Mouse (Mus musculus): ENCODE measurements around the gene Stk26. TPM values are rescaled to one million over a fixed set of nuclear protein-coding genes. Genes with fewer than 3 reads are reported as not detected.
A peak's percentile ranks its signal among the peaks of the same experiment; 100 is the strongest.

Gene Stk26
- polyA plus RNA-seq, 1 experiment from 2014 or later: 2.4 TPM

- no peaks in the 10 kb centered on the region for H3K4me1 ChIP-seq (ENCODE audit: insufficient read depth, low read depth, low read length)
- 31% methylated on average over 2 of the region's 2 CpGs for WGBS
- H3K27ac ChIP-seq (ENCODE audit: low read length): no peak overlapping the region
- no peak overlapping the region for H3K9ac ChIP-seq (replicated peaks; ENCODE audit: low read depth)
- no peak overlapping the region for H3K4me2 ChIP-seq (replicated peaks; ENCODE audit: low read depth, low read length)
- TF ChIP-seq CTCF (IDR thresholded peaks at IDR 0.05): no peak
- no peak for TF ChIP-seq EP300 (IDR thresholded peaks at IDR 0.05)
- no peak overlapping the region for H3K4me3 ChIP-seq (ENCODE audit: low read depth, low read length)
- no peaks in the 10 kb centered on the region for H3K36me3 ChIP-seq (ENCODE audit: insufficient read depth, low read length)
- no peak for ATAC-seq
- H3K27me3 ChIP-seq (replicated peaks; ENCODE audit: insufficient read depth, low read length): no peaks in the 10 kb centered on the region
- no peaks in the 10 kb centered on the region for H3K9me3 ChIP-seq (ENCODE audit: low read length)
- DNase-seq (ENCODE audit: low spot score): no peak
These were observed 22.9 kb downstream of the Stk26 start for GRCm38 (mm10) chrX:50863771-50864170.

GRCm38 (mm10) chrX:50864734-50865133, 23.9 kb downstream of the Stk26 start:
- TF ChIP-seq EP300 (IDR thresholded peaks at IDR 0.05) (no peak), CTCF (IDR thresholded peaks at IDR 0.05) (no peak)
- Histone ChIP-seq H3K9me3 (ENCODE audit: low read length) (no peaks in the 10 kb centered on the region), H3K4me2 (replicated peaks; ENCODE audit: low read depth, low read length) (no peak overlapping the region), H3K27me3 (replicated peaks; ENCODE audit: insufficient read depth, low read length) (no peaks in the 10 kb centered on the region), H3K4me1 (ENCODE audit: insufficient read depth, low read depth, low read length) (no peaks in the 10 kb centered on the region), H3K4me3 (ENCODE audit: low read depth, low read length) (no peak overlapping the region), H3K36me3 (ENCODE audit: insufficient read depth, low read length) (no peaks in the 10 kb centered on the region), H3K27ac (ENCODE audit: low read length) (no peak overlapping the region), H3K9ac (replicated peaks; ENCODE audit: low read depth) (no peak overlapping the region)
- no peak for ATAC-seq
- 63% methylated on average over 5 of the region's 5 CpGs for WGBS
- DNase-seq (ENCODE audit: low spot score): no peak

DNA sequence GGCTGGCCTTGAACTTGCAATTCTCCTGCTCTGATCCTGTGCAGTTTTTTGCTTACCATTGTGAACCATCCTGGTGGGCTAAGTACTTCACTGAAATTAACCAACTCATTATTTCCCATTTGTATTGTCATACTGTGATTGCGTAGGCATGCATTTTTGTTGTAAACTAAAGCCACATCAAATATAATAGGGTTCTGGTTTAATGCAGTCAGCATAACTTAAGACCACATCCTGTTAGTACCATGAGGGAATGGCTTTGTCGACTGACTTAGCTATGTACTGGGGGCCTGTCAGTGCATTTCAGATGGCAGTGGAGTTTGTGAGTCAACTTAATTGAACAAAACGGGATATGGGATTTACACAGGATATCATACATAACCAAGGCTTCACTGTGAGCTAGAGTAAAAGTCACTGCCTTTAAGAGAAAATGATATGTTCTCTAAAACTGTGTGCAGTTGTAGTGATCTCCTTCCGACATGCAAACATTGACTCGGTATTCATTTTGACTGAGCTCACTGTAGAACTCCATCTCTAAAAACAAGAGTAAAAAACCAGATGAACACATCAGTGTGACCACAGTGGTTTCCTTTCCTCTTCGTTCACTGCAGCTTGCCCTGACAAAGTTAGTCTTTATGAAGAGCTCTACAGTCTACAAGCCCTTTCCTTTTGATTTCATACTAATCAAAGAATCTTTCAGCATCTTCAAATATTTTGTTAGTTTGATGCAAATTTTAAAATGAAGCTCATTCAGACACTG, 33.6 kb downstream of the Stk26 start:
- Histone ChIP-seq H3K4me3 (ENCODE audit: low read depth, low read length) (no peak overlapping the region), H3K27me3 (replicated peaks; ENCODE audit: insufficient read depth, low read length) (no peaks in the 10 kb centered on the region), H3K4me2 (replicated peaks; ENCODE audit: low read depth, low read length) (no peak overlapping the region), H3K4me1 (ENCODE audit: insufficient read depth, low read depth, low read length) (no peaks in the 10 kb centered on the region), H3K36me3 (ENCODE audit: insufficient read depth, low read length) (no peaks in the 10 kb centered on the region), H3K9ac (replicated peaks; ENCODE audit: low read depth) (no peak overlapping the region), H3K9me3 (ENCODE audit: low read length) (no peaks in the 10 kb centered on the region), H3K27ac (ENCODE audit: low read length) (no peak overlapping the region)
- WGBS: 70% methylated on average over 6 of the region's 6 CpGs
- ATAC-seq (no peak), DNase-seq (ENCODE audit: low spot score) (no peak)
- no peak for TF ChIP-seq EP300 (IDR thresholded peaks at IDR 0.05)
- no peak for TF ChIP-seq CTCF (IDR thresholded peaks at IDR 0.05)

GRCm38 (mm10) chrX:50887999-50888398, 47.2 kb downstream of the Stk26 start:
- DNase-seq (ENCODE audit: low spot score) (peak; percentile 35), ATAC-seq (no peak)
- Histone ChIP-seq H3K27me3 (replicated peaks; ENCODE audit: insufficient read depth, low read length) (no peaks in the 10 kb centered on the region), H3K4me2 (replicated peaks; ENCODE audit: low read depth, low read length) (no peak overlapping the region), H3K9me3 (ENCODE audit: low read length) (no peaks in the 10 kb centered on the region), H3K36me3 (ENCODE audit: insufficient read depth, low read length) (no peaks in the 10 kb centered on the region), H3K4me1 (ENCODE audit: insufficient read depth, low read depth, low read length) (no peaks in the 10 kb centered on the region), H3K27ac (ENCODE audit: low read length) (no peak overlapping the region), H3K9ac (replicated peaks; ENCODE audit: low read depth) (no peak overlapping the region), H3K4me3 (ENCODE audit: low read depth, low read length) (no peak overlapping the region)
- no peak for TF ChIP-seq EP300 (IDR thresholded peaks at IDR 0.05)
- TF ChIP-seq CTCF (IDR thresholded peaks at IDR 0.05): peak; percentile 24; the same call in 1 of the 2 replicates
- WGBS: 65% methylated on average over 2 of the region's 2 CpGs

GRCm38 (mm10) chrX:50903497-50903896, 62.6 kb downstream of the Stk26 start:
- Histone ChIP-seq H3K4me1 (ENCODE audit: insufficient read depth, low read depth, low read length) (no peaks in the 10 kb centered on the region), H3K27ac (ENCODE audit: low read length) (no peak overlapping the region), H3K36me3 (ENCODE audit: insufficient read depth, low read length) (no peaks in the 10 kb centered on the region), H3K9me3 (ENCODE audit: low read length) (no peaks in the 10 kb centered on the region), H3K9ac (replicated peaks; ENCODE audit: low read depth) (no peak overlapping the region), H3K27me3 (replicated peaks; ENCODE audit: insufficient read depth, low read length) (no peaks in the 10 kb centered on the region), H3K4me2 (replicated peaks; ENCODE audit: low read depth, low read length) (no peak overlapping the region), H3K4me3 (ENCODE audit: low read depth, low read length) (no peak overlapping the region)
- 78% methylated on average over 3 of the region's 3 CpGs for WGBS
- DNase-seq (ENCODE audit: low spot score) (no peak), ATAC-seq (no peak)
- TF ChIP-seq EP300 (IDR thresholded peaks at IDR 0.05): no peak
- no peak for TF ChIP-seq CTCF (IDR thresholded peaks at IDR 0.05)

DNA sequence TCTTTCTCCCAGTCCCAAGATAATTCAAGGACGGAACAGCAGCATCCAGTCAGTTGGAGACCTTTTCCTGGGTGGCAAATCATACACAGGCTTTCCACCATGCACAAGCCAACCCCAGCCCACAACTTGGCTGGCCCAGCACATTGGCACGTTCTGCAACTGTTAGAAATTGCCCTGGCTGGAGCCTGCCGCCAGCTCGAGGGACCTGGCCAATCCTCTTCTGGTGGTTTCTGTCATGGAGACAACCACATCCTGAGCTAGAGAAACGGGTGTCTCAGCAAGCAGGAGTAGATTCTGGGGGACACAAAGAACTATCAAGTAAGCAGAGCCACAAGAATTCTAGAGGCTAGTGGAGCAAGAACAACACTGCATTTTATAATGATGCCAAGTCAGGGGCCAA, 69.1 kb downstream of the Stk26 start:
- no peak for DNase-seq (ENCODE audit: low spot score)
- no peak overlapping the region for H3K9ac ChIP-seq (replicated peaks; ENCODE audit: low read depth)
- no peaks in the 10 kb centered on the region for H3K9me3 ChIP-seq (ENCODE audit: low read length)
- TF ChIP-seq EP300 (IDR thresholded peaks at IDR 0.05): no peak
- no peak for TF ChIP-seq CTCF (IDR thresholded peaks at IDR 0.05)
- WGBS: 72% methylated on average over 5 of the region's 5 CpGs
- H3K4me1 ChIP-seq (ENCODE audit: insufficient read depth, low read depth, low read length): no peaks in the 10 kb centered on the region
- H3K27me3 ChIP-seq (replicated peaks; ENCODE audit: insufficient read depth, low read length): no peaks in the 10 kb centered on the region
- no peak overlapping the region for H3K27ac ChIP-seq (ENCODE audit: low read length)
- ATAC-seq: no peak
- no peak overlapping the region for H3K4me2 ChIP-seq (replicated peaks; ENCODE audit: low read depth, low read length)
- no peaks in the 10 kb centered on the region for H3K36me3 ChIP-seq (ENCODE audit: insufficient read depth, low read length)
- H3K4me3 ChIP-seq (ENCODE audit: low read depth, low read length): no peak overlapping the region
